Mouse (Mus musculus) ES-E14 (cell line): ENCODE data around the gene Gm20662. TPM values are rescaled to one million over a fixed set of nuclear protein-coding genes. Genes with fewer than 3 reads are reported as not detected.

Experiments
- DNase-seq: peaks from one replicate; pipeline ENCODE4 v3.0.0-alpha.2; 2013; ENCODE audit warnings: low read depth, low spot score
- H3K27ac ChIP-seq: 2 replicates; pipeline ENCODE4 v1.5.1; 2012; ENCODE audit warnings: low read depth, mild to moderate bottlenecking, low read length, moderate library complexity, mixed read lengths; ENCODE audit not compliant: poor library complexity, insufficient read depth, severe bottlenecking
- H3K36me3 ChIP-seq: 2 replicates; pipeline ENCODE4 v1.6.1; 2012; ENCODE audit warnings: mild to moderate bottlenecking, low read length, moderate library complexity, mixed read lengths; ENCODE audit not compliant: control insufficient read depth, poor library complexity, insufficient read depth, severe bottlenecking
- H3K4me1 ChIP-seq, 2 experiments: fragments of 150-350 bp in 1 of 2; sonication (generic) in 1 of 2; 2 replicates each; pipeline ENCODE4 v1.6.1; 2012; ENCODE audit warnings: low read length in 2 of 2, mild to moderate bottlenecking in 1 of 2, mixed read lengths in 1 of 2; ENCODE audit not compliant: control insufficient read depth in 2 of 2, insufficient read depth in 2 of 2, poor library complexity in 1 of 2
- H3K4me3 ChIP-seq, 2 experiments: fragments of 150-350 bp in 1 of 2; sonication (generic) in 1 of 2; 2 replicates each; pipeline ENCODE4 v1.5.1; 2012; ENCODE audit warnings: low read length in 2 of 2, low read depth in 1 of 2, mild to moderate bottlenecking in 1 of 2, mixed read lengths in 1 of 2; ENCODE audit not compliant: insufficient read depth in 1 of 2, poor library complexity in 1 of 2, severe bottlenecking in 1 of 2
- H3K9ac ChIP-seq: 2 replicates; pipeline ENCODE4 v1.6.1; 2012; ENCODE audit warnings: low read depth, mild to moderate bottlenecking, low read length, mixed read lengths; ENCODE audit not compliant: poor library complexity, insufficient read depth, severe bottlenecking
- H3K9me3 ChIP-seq: fragments of 150-350 bp; sonication (generic); 2 replicates; pipeline ENCODE4 v1.6.1; 2012; ENCODE audit warnings: low read depth, mild to moderate bottlenecking, low read length; ENCODE audit not compliant: control insufficient read depth, insufficient read depth
- CHD2 ChIP-seq: IDR thresholded peaks from 2 replicates; pipeline ENCODE4 v1.6.1; 2014; ENCODE audit warnings: mild to moderate bottlenecking, low read depth, low read length, inconsistent platforms
- HCFC1 ChIP-seq: IDR thresholded peaks from 2 replicates; pipeline ENCODE4 v1.6.1; 2012; ENCODE audit warnings: low read length, inconsistent platforms, borderline replicate concordance; ENCODE audit not compliant: insufficient read depth
- MAFK ChIP-seq: IDR thresholded peaks from 2 replicates; pipeline ENCODE4 v1.6.1; 2014; ENCODE audit warnings: mild to moderate bottlenecking, low read depth, low read length, inconsistent platforms; ENCODE audit not compliant: insufficient read depth
- ZC3H11A ChIP-seq: IDR thresholded peaks from 2 replicates; pipeline ENCODE4 v1.6.1; 2012; ENCODE audit warnings: low read depth, mild to moderate bottlenecking, inconsistent platforms, low read length, borderline replicate concordance
- ZNF384 ChIP-seq: IDR thresholded peaks from 2 replicates; pipeline ENCODE4 v1.6.1; 2012; ENCODE audit warnings: low read depth, low read length, inconsistent platforms
- in situ Hi-C, 2 experiments: fragments of 600-800 bp; cut with MboI; formaldehyde crosslinking; loops; one replicate each; pipeline ENCODE4 v1.15.1; 2025; ENCODE audit warnings: low sequenced_read_pairs in 2 of 2, inconsistent platforms in 1 of 2; ENCODE audit not compliant: unreplicated experiment in 2 of 2
- total RNA-seq: library from RNA; depleted of rRNA; stranded (reverse); fragments of 300-350 nt; gene quantifications from 2 replicates; pipeline ENCODE4 v1.2.3, GENCODE M21; 2012

Gene Gm20662
- total RNA-seq, 1 experiment: 0.45 TPM

GRCm38 (mm10) chr9:108069529-108069928, 73.4 kb downstream of the Gm20662 start:
- Histone ChIP-seq H3K27ac (no peak overlapping the region), H3K4me3 (no peak overlapping the region), H3K9me3 (no peaks in the 10 kb centered on the region), H3K36me3 (peaks cover 10% of the 10 kb centered on the region; the same call in 1 of the 2 replicates), H3K9ac (no peak overlapping the region), H3K4me1 (no peaks in the 10 kb centered on the region)
- TF ChIP-seq HCFC1 (no peak), MAFK (no peak), CHD2 (no peak), ZC3H11A (no peak), ZNF384 (no peak)
- no peak for DNase-seq
- in situ Hi-C loops: loop anchor here in 1 of 2 experiments (5.0 kb wide), 1 partner anchor 167 kb away; no protein-coding TSS in a partner anchor

- no peak for DNase-seq
- Histone ChIP-seq H3K27ac (no peak overlapping the region), H3K9me3 (no peaks in the 10 kb centered on the region), H3K36me3 (peaks cover 10% of the 10 kb centered on the region; the same call in 1 of the 2 replicates), H3K4me3 (no peak overlapping the region), H3K4me1 (no peaks in the 10 kb centered on the region), H3K9ac (no peak overlapping the region)
- no peak for TF ChIP-seq CHD2
- TF ChIP-seq MAFK: no peak
- no peak for TF ChIP-seq ZNF384
- no peak for TF ChIP-seq ZC3H11A
- TF ChIP-seq HCFC1: no peak
- in situ Hi-C loops: no loop called here
Measured at GRCm38 (mm10) chr9:108071801-108072200, 75.7 kb downstream of the Gm20662 start.

- no peak overlapping the region for H3K27ac ChIP-seq
- H3K9ac ChIP-seq: no peak overlapping the region
- no peak overlapping the region for H3K4me3 ChIP-seq
- in situ Hi-C loops: no loop called here
- no peaks in the 10 kb centered on the region for H3K9me3 ChIP-seq
- no peaks in the 10 kb centered on the region for H3K4me1 ChIP-seq
- DNase-seq: no peak
- peaks cover 10% of the 10 kb centered on the region; the same call in 1 of the 2 replicates for H3K36me3 ChIP-seq
- no peak for TF ChIP-seq ZC3H11A
Measured at GRCm38 (mm10) chr9:108072481-108072924, 76.4 kb downstream of the Gm20662 start.

GRCm38 (mm10) chr9:108073141-108073930, 77.2 kb downstream of the Gm20662 start:
- Histone ChIP-seq H3K36me3 (peaks cover 10% of the 10 kb centered on the region; the same call in 1 of the 2 replicates), H3K4me1 (no peaks in the 10 kb centered on the region; a peak in 1 of 4 replicates), H3K27ac (no peak overlapping the region), H3K9me3 (no peaks in the 10 kb centered on the region), H3K4me3 (no peak overlapping the region), H3K9ac (no peak overlapping the region)
- TF ChIP-seq CHD2 (no peak), ZNF384 (no peak), ZC3H11A (no peak), HCFC1 (no peak), MAFK (no peak)
- DNase-seq: no peak
- in situ Hi-C loops: no loop called here
